Mouse (Mus musculus): ENCODE data around the gene Cdk1. TPM values are rescaled to one million over a fixed set of nuclear protein-coding genes. Genes with fewer than 3 reads are reported as not detected.
"Not testable (repeated sequence)": the region's sequence is repeated elsewhere in the genome, so short reads cannot be mapped to it uniquely, and the experiment has no call there.

Gene Cdk1
- polyA plus RNA-seq, 1 experiment, result 19.7 TPM

GRCm38 (mm10) chr10:69369321-69369720 is 16.6 kb upstream of the Cdk1 start:
- no peak for DNase-seq (ENCODE audit: low read depth in 1 of 2, low spot score in 2 of 2)
- no peak overlapping the region for H3K27ac ChIP-seq (ENCODE audit: insufficient read depth, low read length)
- H3K4me1 ChIP-seq (ENCODE audit: control insufficient read depth, insufficient read depth, insufficient read length), result no peaks in the 10 kb centered on the region
- H3K4me3 ChIP-seq (ENCODE audit: extremely low read depth, insufficient read depth, insufficient read length), result no peak overlapping the region
- no peaks in the 10 kb centered on the region for H3K36me3 ChIP-seq (ENCODE audit: control insufficient read depth, insufficient read depth, low read length)
- WGBS, result 84% methylated on average over 6 of the region's 6 CpGs
- TF ChIP-seq CTCF (IDR thresholded peaks at IDR 0.05; ENCODE audit: extremely low read depth, insufficient read depth, insufficient read length, insufficient replicate concordance) (no peak), POLR2A (IDR thresholded peaks at IDR 0.05; ENCODE audit: low read depth, low read length) (no peak)
- H3K27me3 ChIP-seq (ENCODE audit: control insufficient read depth, insufficient read depth, low read length), result no peaks in the 10 kb centered on the region

GRCm38 (mm10) chr10:69366877-69367387 is 14.2 kb upstream of the Cdk1 start:
- H3K27ac ChIP-seq (ENCODE audit: insufficient read depth, low read length), result no peak overlapping the region
- no peaks in the 10 kb centered on the region for H3K27me3 ChIP-seq (ENCODE audit: control insufficient read depth, insufficient read depth, low read length)
- 84% methylated on average over 13 of the region's 13 CpGs for WGBS
- H3K4me3 ChIP-seq (ENCODE audit: extremely low read depth, insufficient read depth, insufficient read length), result no peak overlapping the region
- no peaks in the 10 kb centered on the region for H3K36me3 ChIP-seq (ENCODE audit: control insufficient read depth, insufficient read depth, low read length)
- no peaks in the 10 kb centered on the region for H3K4me1 ChIP-seq (ENCODE audit: control insufficient read depth, insufficient read depth, insufficient read length)
- DNase-seq (ENCODE audit: low read depth in 1 of 2, low spot score in 2 of 2), result no peak
- no peak for TF ChIP-seq CTCF (IDR thresholded peaks at IDR 0.05; ENCODE audit: extremely low read depth, insufficient read depth, insufficient read length, insufficient replicate concordance)

- no peak overlapping the region for H3K4me3 ChIP-seq (ENCODE audit: extremely low read depth, insufficient read depth, insufficient read length)
- WGBS, result 89% methylated on average over 11 of the region's 11 CpGs
- no peaks in the 10 kb centered on the region for H3K36me3 ChIP-seq (ENCODE audit: control insufficient read depth, insufficient read depth, low read length)
- H3K4me1 ChIP-seq (ENCODE audit: control insufficient read depth, insufficient read depth, insufficient read length), result no peaks in the 10 kb centered on the region
- no peaks in the 10 kb centered on the region for H3K27me3 ChIP-seq (ENCODE audit: control insufficient read depth, insufficient read depth, low read length)
- TF ChIP-seq CTCF (IDR thresholded peaks at IDR 0.05; ENCODE audit: extremely low read depth, insufficient read depth, insufficient read length, insufficient replicate concordance), result no peak
- no peak for TF ChIP-seq POLR2A (IDR thresholded peaks at IDR 0.05; ENCODE audit: low read depth, low read length)
- DNase-seq (ENCODE audit: low read depth in 1 of 2, low spot score in 2 of 2), result no peak
- no peak overlapping the region for H3K27ac ChIP-seq (ENCODE audit: insufficient read depth, low read length)
Observed at GRCm38 (mm10) chr10:69366208-69366607, 13.5 kb upstream of the Cdk1 start.

GRCm38 (mm10) chr10:69359666-69360065 is 6.9 kb upstream of the Cdk1 start:
- WGBS, result 90% methylated on average over 1 of the region's 1 CpGs
- no peaks in the 10 kb centered on the region; the same call in 1 of the 2 replicates for H3K4me1 ChIP-seq (ENCODE audit: control insufficient read depth, insufficient read depth, insufficient read length)
- TF ChIP-seq POLR2A (IDR thresholded peaks at IDR 0.05; ENCODE audit: low read depth, low read length), result no peak
- TF ChIP-seq CTCF (IDR thresholded peaks at IDR 0.05; ENCODE audit: extremely low read depth, insufficient read depth, insufficient read length, insufficient replicate concordance), result no peak
- H3K27me3 ChIP-seq (ENCODE audit: control insufficient read depth, insufficient read depth, low read length), result no peaks in the 10 kb centered on the region
- no peaks in the 10 kb centered on the region for H3K36me3 ChIP-seq (ENCODE audit: control insufficient read depth, insufficient read depth, low read length)
- DNase-seq (ENCODE audit: low read depth in 1 of 2, low spot score in 2 of 2), result no peak
- H3K4me3 ChIP-seq (ENCODE audit: extremely low read depth, insufficient read depth, insufficient read length), result no peak overlapping the region
- no peak overlapping the region for H3K27ac ChIP-seq (ENCODE audit: insufficient read depth, low read length)

- H3K27ac ChIP-seq (ENCODE audit: insufficient read depth, low read length), result not testable (repeated sequence)
Observed at GRCm38 (mm10) chr10:69353086-69353479, 345 bp upstream of the Cdk1 start.

GRCm38 (mm10) chr10:69351842-69352211 is 911 bp downstream of the Cdk1 start:
- TF ChIP-seq POLR2A (IDR thresholded peaks at IDR 0.05; ENCODE audit: low read depth, low read length) (no peak), CTCF (IDR thresholded peaks at IDR 0.05; ENCODE audit: extremely low read depth, insufficient read depth, insufficient read length, insufficient replicate concordance) (no peak)
- no peaks in the 10 kb centered on the region for H3K36me3 ChIP-seq (ENCODE audit: control insufficient read depth, insufficient read depth, low read length)
- H3K4me1 ChIP-seq (ENCODE audit: control insufficient read depth, insufficient read depth, insufficient read length), result peaks cover 9% of the 10 kb centered on the region
- no peaks in the 10 kb centered on the region for H3K27me3 ChIP-seq (ENCODE audit: control insufficient read depth, insufficient read depth, low read length)
- WGBS, result 2% methylated on average over 11 of the region's 11 CpGs
- no peak overlapping the region for H3K27ac ChIP-seq (ENCODE audit: insufficient read depth, low read length)
- DNase-seq (ENCODE audit: low read depth in 1 of 2, low spot score in 2 of 2), result no peak
- peak overlapping the region; percentile 71 for H3K4me3 ChIP-seq (ENCODE audit: extremely low read depth, insufficient read depth, insufficient read length)

More at GRCm38 (mm10) chr10:69353086-69353479, 345 bp upstream of the Cdk1 start:
- WGBS, result 19% methylated on average over 5 of the region's 5 CpGs
- not testable (repeated sequence) for H3K27me3 ChIP-seq (ENCODE audit: control insufficient read depth, insufficient read depth, low read length); DNase-seq (ENCODE audit: low read depth in 1 of 2, low spot score in 2 of 2); H3K4me1 ChIP-seq (ENCODE audit: control insufficient read depth, insufficient read depth, insufficient read length); H3K36me3 ChIP-seq (ENCODE audit: control insufficient read depth, insufficient read depth, low read length)
- peak overlapping the region; percentile 71; the same call in 1 of the 2 replicates for H3K4me3 ChIP-seq (ENCODE audit: extremely low read depth, insufficient read depth, insufficient read length)

- Histone ChIP-seq H3K4me3 (ENCODE audit: extremely low read depth, insufficient read depth, insufficient read length) (peak overlapping the region; percentile 71), H3K27me3 (ENCODE audit: control insufficient read depth, insufficient read depth, low read length) (no peaks in the 10 kb centered on the region), H3K4me1 (ENCODE audit: control insufficient read depth, insufficient read depth, insufficient read length) (peaks cover 9% of the 10 kb centered on the region), H3K36me3 (ENCODE audit: control insufficient read depth, insufficient read depth, low read length) (0 out of 2 replicates have a peak, but pooled peaks cover 1% of the 10 kb centered on the region), H3K27ac (ENCODE audit: insufficient read depth, low read length) (no peak overlapping the region)
- no peak for DNase-seq (ENCODE audit: low read depth in 1 of 2, low spot score in 2 of 2)
- TF ChIP-seq POLR2A (IDR thresholded peaks at IDR 0.05; ENCODE audit: low read depth, low read length) (no peak), CTCF (IDR thresholded peaks at IDR 0.05; ENCODE audit: extremely low read depth, insufficient read depth, insufficient read length, insufficient replicate concordance) (no peak)
- 9% methylated on average over 12 of the region's 12 CpGs for WGBS
Observed at GRCm38 (mm10) chr10:69351071-69351841, 1.5 kb downstream of the Cdk1 start.
